In genomic region chr5:30814424-30815119, GRCm38 (mm10) we compare ENCODE assay signal across 8 mouse cellular contexts. TPM values are rescaled to one million over a fixed set of nuclear protein-coding genes. Genes with fewer than 3 reads are reported as not detected.
A peak's percentile ranks its signal among the peaks of the same experiment; 100 is the strongest.
DNase-seq lines count a peak whose midpoint lies in the region; ATAC-seq lines count a peak whose summit lies in the region.

Gene Mapre3 (plus strand): TSS chr5:30814641.

- H3K9me3 ChIP-seq in forebrain, embryonic 11.5 days (ENCODE audit: control insufficient read depth, low read length), result no peaks in the 10 kb centered on the region
- H3K9me3 ChIP-seq in heart, embryonic 15.5 days (replicated peaks), result no peaks in the 10 kb centered on the region
- H3K9me3 ChIP-seq in liver, embryonic 12.5 days (replicated peaks), result no peaks in the 10 kb centered on the region

- H3K9ac ChIP-seq in forebrain, embryonic 11.5 days (ENCODE audit: low read length), result peak within 1 kb of the TSS; percentile 83
- H3K9ac ChIP-seq in heart, embryonic 15.5 days, result peak within 1 kb of the TSS; percentile 82
- H3K9ac ChIP-seq in liver, embryonic 12.5 days, result peak within 1 kb of the TSS; percentile 68

- under 1% methylated on average over 55 of the region's 59 CpGs for WGBS in forebrain, embryonic 11.5 days
- WGBS in heart, embryonic 15.5 days, result 0% methylated on average over 52 of the region's 59 CpGs
- WGBS in liver, embryonic 12.5 days (ENCODE audit: insufficient replicate concordance), result 1% methylated on average over 47 of the region's 59 CpGs

- no peaks in the 10 kb centered on the region for H3K36me3 ChIP-seq in forebrain, embryonic 11.5 days (ENCODE audit: control insufficient read depth, insufficient read depth, low read length)
- no peaks in the 10 kb centered on the region for H3K36me3 ChIP-seq in heart, embryonic 15.5 days
- no peaks in the 10 kb centered on the region for H3K36me3 ChIP-seq in liver, embryonic 12.5 days
- no peaks in the 10 kb centered on the region for H3K36me3 ChIP-seq in splenic B cell, adult 2 months (ENCODE audit: control insufficient read depth, insufficient read depth, low read length, poor library complexity, severe bottlenecking)

- peak within 1 kb of the TSS; percentile 68 for H3K4me2 ChIP-seq in forebrain, embryonic 11.5 days (ENCODE audit: low read depth, low read length, severe bottlenecking)
- peak within 1 kb of the TSS; percentile 95 for H3K4me2 ChIP-seq in heart, embryonic 15.5 days
- H3K4me2 ChIP-seq in liver, embryonic 12.5 days, result peak within 1 kb of the TSS; percentile 88

- peaks cover 6% of the 10 kb centered on the region for H3K4me1 ChIP-seq in forebrain, embryonic 11.5 days (replicated peaks; ENCODE audit: control insufficient read depth, insufficient read depth, low read length)
- H3K4me1 ChIP-seq in heart, embryonic 15.5 days (replicated peaks), result peaks cover 24% of the 10 kb centered on the region
- peaks cover 13% of the 10 kb centered on the region for H3K4me1 ChIP-seq in liver, embryonic 12.5 days

- peak within 1 kb of the TSS; percentile 80 for H3K4me3 ChIP-seq in forebrain, embryonic 11.5 days (ENCODE audit: low read depth, low read length)
- peak within 1 kb of the TSS; percentile 84 for H3K4me3 ChIP-seq in heart, embryonic 15.5 days
- peak within 1 kb of the TSS; percentile 63 for H3K4me3 ChIP-seq in liver, embryonic 12.5 days

- peak within 1 kb of the TSS; percentile 85 for H3K27ac ChIP-seq in forebrain, embryonic 11.5 days (ENCODE audit: low read depth, low read length)
- no peak within 1 kb of the TSS for H3K27ac ChIP-seq in heart, embryonic 15.5 days
- no peak within 1 kb of the TSS for H3K27ac ChIP-seq in liver, embryonic 12.5 days

- ATAC-seq in forebrain, embryonic 11.5 days (replicated peaks; ENCODE audit: low FRiP score), result peak; percentile 98
- peak; percentile 94 for ATAC-seq in heart, embryonic 15.5 days (replicated peaks; ENCODE audit: insufficient number of reproducible peaks, insufficient read depth, low FRiP score, low read depth)
- peak; percentile 71 for ATAC-seq in liver, embryonic 12.5 days

- DNase-seq in CD8-positive naive resting alpha-beta T cell, adult 2 months (ENCODE audit: low read depth in 2 of 2, low spot score in 2 of 2), result peak; percentile 73 to 78
- DNase-seq in c-Kit-positive CD71-negative TER-119-negative erythroid progenitor cells, embryonic 14.5 days (ENCODE audit: low read depth), result peak; percentile 38
- peak; percentile 98 for DNase-seq in forebrain, embryonic 11.5 days (ENCODE audit: low spot score)
- DNase-seq in kidney, postnatal 14 days, result peak; percentile 95
- DNase-seq in naive thymus-derived CD4-positive, alpha-beta T cell, adult 2 months (ENCODE audit: low read depth), result peak; percentile 86
- DNase-seq in splenic B cell, adult 2 months (ENCODE audit: low read depth, low spot score), result peak; percentile 89

- H3K27me3 ChIP-seq in forebrain, embryonic 11.5 days (ENCODE audit: control insufficient read depth, insufficient read depth, low read length), result no peaks in the 10 kb centered on the region
- peaks cover 33% of the 10 kb centered on the region for H3K27me3 ChIP-seq in heart, embryonic 15.5 days
- peaks cover 69% of the 10 kb centered on the region for H3K27me3 ChIP-seq in liver, embryonic 12.5 days (replicated peaks)
- H3K27me3 ChIP-seq in splenic B cell, adult 2 months (ENCODE audit: control insufficient read depth, insufficient read depth, low read length, poor library complexity, severe bottlenecking), result no peaks in the 10 kb centered on the region

RNA-seq across cellular contexts. Expression of gene Mapre3, which starts in this region (rescaled TPM):
- polyA plus RNA-seq in forebrain, embryonic 11.5 days (2014; fragmentation: Nextera tagmentation; extraction: Ambion mirVana), result 37.5 and 39.7 TPM in 2 replicates
- polyA plus RNA-seq in heart, embryonic 15.5 days (2015; fragmentation: Nextera tagmentation; extraction: Ambion mirVana), result 16.3 and 20.1 TPM in 2 replicates
- 3.0 and 3.4 TPM in 2 replicates for polyA plus RNA-seq in liver, embryonic 12.5 days (2016; fragmentation: Nextera tagmentation; extraction: Ambion mirVana)

Comparison
In these comparisons a context has a peak if more than half of its experiments do, and no peak if none do; other contexts are left out.
1. DNase-seq: peak in every context shown above with its lines; median percentile 98 in forebrain, embryonic 11.5 days; 95 in kidney, postnatal 14 days; 89 in splenic B cell, adult 2 months; 86 in naive thymus-derived CD4-positive, alpha-beta T cell, adult 2 months; 76 in CD8-positive naive resting alpha-beta T cell, adult 2 months; 38 in c-Kit-positive CD71-negative TER-119-negative erythroid progenitor cells, embryonic 14.5 days.